Mouse (Mus musculus) CH12.LX (cell line): ENCODE data around the gene S100a14. TPM values are rescaled to one million over a fixed set of nuclear protein-coding genes. Genes with fewer than 3 reads are reported as not detected.

Source experiments
- DNase-seq: peaks from one replicate; pipeline ENCODE4 v3.0.0-alpha.2; 2013; ENCODE audit errors: extremely low read depth
- H3K27ac ChIP-seq: 2 replicates; pipeline ENCODE4 v1.5.1; 2012; ENCODE audit warnings: low read depth, mild to moderate bottlenecking, control low read depth, moderate library complexity; ENCODE audit not compliant: insufficient read depth
- H3K27me3 ChIP-seq: replicated peaks from 2 replicates; pipeline ENCODE3; 2012; ENCODE audit warnings: inconsistent platforms
- H3K36me3 ChIP-seq, 2 experiments: replicated peaks in 1 of 2; 2 replicates each; pipeline versions ENCODE3 to v1.6.1; 2012; ENCODE audit warnings: inconsistent platforms in 1 of 2, low read length in 1 of 2, mild to moderate bottlenecking in 1 of 2, mixed read lengths in 1 of 2, moderate library complexity in 1 of 2; ENCODE audit not compliant: control insufficient read depth in 1 of 2, insufficient read depth in 1 of 2
- H3K4me1 ChIP-seq, 2 experiments: 2 replicates each; pipeline ENCODE4 v1.6.1; 2012; ENCODE audit warnings: inconsistent platforms in 1 of 2, moderate library complexity in 1 of 2; ENCODE audit not compliant: insufficient read depth in 2 of 2, control insufficient read depth in 1 of 2
- H3K4me2 ChIP-seq: 2 replicates; pipeline ENCODE4 v1.6.1; 2012; ENCODE audit warnings: low read depth, mild to moderate bottlenecking, control low read depth; ENCODE audit not compliant: poor library complexity, insufficient read depth, severe bottlenecking
- H3K4me3 ChIP-seq, 3 experiments: fragments of 150-350 bp in 1 of 3; sonication (generic) in 1 of 3; replicated peaks in 1 of 3; 2 replicates each; pipeline versions ENCODE3 to v1.5.1; 2011 to 2012; ENCODE audit warnings: low read depth in 2 of 3, low read length in 2 of 3, mild to moderate bottlenecking in 2 of 3, moderate library complexity in 2 of 3, control low read depth in 1 of 3, improper control_type of control experiment in 1 of 3, inconsistent platforms in 1 of 3, mixed read lengths in 1 of 3; ENCODE audit not compliant: poor library complexity in 1 of 3
- H3K79me2 ChIP-seq: replicated peaks from 2 replicates; pipeline ENCODE4 v1.6.1; 2012; ENCODE audit warnings: mild to moderate bottlenecking, moderate library complexity; ENCODE audit not compliant: control insufficient read depth, poor library complexity, insufficient read depth, severe bottlenecking; ENCODE audit errors: extremely low read depth
- H3K9ac ChIP-seq: 2 replicates; pipeline ENCODE4 v1.6.1; 2012; ENCODE audit warnings: low read depth, mild to moderate bottlenecking, control low read depth, moderate library complexity; ENCODE audit not compliant: insufficient read depth
- H3K9me3 ChIP-seq: replicated peaks from 2 replicates; pipeline ENCODE3; 2012; ENCODE audit warnings: low read length, inconsistent platforms, mixed read lengths
- BHLHE40 ChIP-seq: IDR thresholded peaks from 2 replicates; pipeline ENCODE4 v1.6.1; 2011; ENCODE audit warnings: mild to moderate bottlenecking, low read depth, low read length, improper control_type of control experiment
- CHD1 ChIP-seq: IDR thresholded peaks from 2 replicates; pipeline ENCODE4 v1.6.1; 2012; ENCODE audit warnings: low read depth, low read length, improper control_type of control experiment, inconsistent platforms
- CHD2 ChIP-seq: IDR thresholded peaks from 2 replicates; pipeline ENCODE4 v1.6.1; 2011; ENCODE audit warnings: low read length, improper control_type of control experiment
- ELF1 ChIP-seq: IDR thresholded peaks from 2 replicates; pipeline ENCODE4 v1.6.1; 2014; ENCODE audit warnings: low read depth, mild to moderate bottlenecking, inconsistent platforms, low read length, improper control_type of control experiment
- EP300 ChIP-seq: IDR thresholded peaks from 2 replicates; pipeline ENCODE4 v1.6.1; 2011; ENCODE audit warnings: low read length, improper control_type of control experiment
- ETS1 ChIP-seq: conservative IDR thresholded peaks from 2 replicates; pipeline ENCODE4 v1.6.1; 2012; ENCODE audit warnings: low read depth, mild to moderate bottlenecking, inconsistent platforms, low read length, improper control_type of control experiment, moderate library complexity
- GABPA ChIP-seq: IDR thresholded peaks from 2 replicates; pipeline ENCODE4 v1.6.1; 2012; ENCODE audit warnings: low read depth, low read length, improper control_type of control experiment, inconsistent platforms; ENCODE audit not compliant: insufficient replicate concordance
- HCFC1 ChIP-seq: IDR thresholded peaks from 2 replicates; pipeline ENCODE4 v1.6.1; 2012; ENCODE audit warnings: low read depth, mild to moderate bottlenecking, inconsistent platforms, low read length, improper control_type of control experiment
- JUN ChIP-seq: IDR thresholded peaks from 2 replicates; pipeline ENCODE4 v1.6.1; 2011; ENCODE audit warnings: low read depth, mild to moderate bottlenecking, low read length, improper control_type of control experiment, moderate library complexity; ENCODE audit not compliant: insufficient read depth
- KAT2A ChIP-seq: IDR thresholded peaks from 2 replicates; pipeline ENCODE4 v1.6.1; 2012; ENCODE audit warnings: low read length, improper control_type of control experiment, inconsistent platforms; ENCODE audit not compliant: insufficient replicate concordance
- MAX ChIP-seq: IDR thresholded peaks from 2 replicates; pipeline ENCODE4 v1.6.1; 2011; ENCODE audit warnings: low read length, improper control_type of control experiment
- MAZ ChIP-seq: IDR thresholded peaks from 2 replicates; pipeline ENCODE4 v1.6.1; 2012; ENCODE audit warnings: low read depth, mild to moderate bottlenecking, inconsistent platforms, low read length, improper control_type of control experiment, moderate library complexity
- RCOR1 ChIP-seq: conservative IDR thresholded peaks from 2 replicates; pipeline ENCODE4 v1.6.1; 2012; ENCODE audit warnings: low read depth, mild to moderate bottlenecking, inconsistent platforms, low read length, improper control_type of control experiment
- SIN3A ChIP-seq: IDR thresholded peaks from 2 replicates; pipeline ENCODE4 v1.6.1; 2012; ENCODE audit warnings: low read length, improper control_type of control experiment, inconsistent platforms
- SMC3 ChIP-seq: IDR thresholded peaks from 2 replicates; pipeline ENCODE4 v1.6.1; 2011; ENCODE audit warnings: low read depth, low read length, improper control_type of control experiment
- USF1 ChIP-seq: IDR thresholded peaks from 2 replicates; pipeline ENCODE4 v1.6.1; 2014; ENCODE audit warnings: low read depth, mild to moderate bottlenecking, inconsistent platforms, low read length, improper control_type of control experiment
- ZKSCAN1 ChIP-seq: IDR thresholded peaks from 2 replicates; pipeline ENCODE4 v1.6.1; 2012; ENCODE audit warnings: low read depth, inconsistent platforms, low read length, improper control_type of control experiment, borderline replicate concordance
- ZNF384 ChIP-seq: IDR thresholded peaks from 2 replicates; pipeline ENCODE4 v1.6.1; 2012; ENCODE audit warnings: low read depth, low read length, improper control_type of control experiment, inconsistent platforms
- dilution Hi-C: fragments of 300-500 bp; cut with MboI; formaldehyde crosslinking; loops from 2 replicates; pipeline ENCODE4 v1.14.3; 2020; ENCODE audit warnings: low sequenced_read_pairs; ENCODE audit not compliant: extremely low pct_unique_long_range_greater_than_20kb, extremely low pct_ligation_motif_present
- in situ Hi-C: fragments of 300-500 bp; cut with MboI; formaldehyde crosslinking; loops from 3 replicates; pipeline ENCODE4 v1.14.3; 2019; ENCODE audit warnings: low sequenced_read_pairs, low pct_ligation_motif_present, low pct_unique_long_range_greater_than_20kb, mixed read lengths
- polyA plus RNA-seq: library from polyadenylated mRNA; unstranded; fragments of >175 nt; gene quantifications from 2 replicates; pipeline ENCODE4 v1.2.1, GENCODE M21; 2012; ENCODE audit warnings: low read depth; ENCODE audit not compliant: insufficient read length
- total RNA-seq, 2 experiments: library from RNA; depleted of rRNA; stranded (reverse); fragments of 300-350 nt in 1 of 2; fragments of >200 nt in 1 of 2; gene quantifications; 2 replicates each; pipeline ENCODE4 v1.2.3; 2012 to 2014

S100a14 gene
- total and polyA plus RNA-seq, 3 experiments = not detected

DNA sequence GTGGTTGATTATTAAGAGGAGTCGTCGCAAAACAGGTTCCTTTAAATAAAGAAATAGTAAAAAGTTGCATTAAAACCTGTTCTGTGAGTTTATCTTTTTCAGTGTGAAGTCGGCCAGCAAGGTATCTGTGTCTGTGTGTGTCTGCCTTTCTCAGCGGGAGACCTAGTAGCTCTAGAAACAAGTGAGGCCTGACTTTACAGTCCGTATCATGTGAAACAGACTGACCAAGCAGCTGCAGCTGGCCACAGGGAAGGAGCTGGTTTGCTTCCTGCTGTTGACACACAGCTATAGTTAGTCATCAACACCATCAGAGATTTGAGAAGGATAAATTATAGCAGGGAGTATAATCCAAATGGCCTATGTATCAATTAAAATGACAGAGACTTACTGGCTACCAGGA lies 5.1 kb downstream of the S100a14 start:
- no peaks in the 10 kb centered on the region for H3K9me3 ChIP-seq
- H3K36me3 ChIP-seq = no peaks in the 10 kb centered on the region

DNA sequence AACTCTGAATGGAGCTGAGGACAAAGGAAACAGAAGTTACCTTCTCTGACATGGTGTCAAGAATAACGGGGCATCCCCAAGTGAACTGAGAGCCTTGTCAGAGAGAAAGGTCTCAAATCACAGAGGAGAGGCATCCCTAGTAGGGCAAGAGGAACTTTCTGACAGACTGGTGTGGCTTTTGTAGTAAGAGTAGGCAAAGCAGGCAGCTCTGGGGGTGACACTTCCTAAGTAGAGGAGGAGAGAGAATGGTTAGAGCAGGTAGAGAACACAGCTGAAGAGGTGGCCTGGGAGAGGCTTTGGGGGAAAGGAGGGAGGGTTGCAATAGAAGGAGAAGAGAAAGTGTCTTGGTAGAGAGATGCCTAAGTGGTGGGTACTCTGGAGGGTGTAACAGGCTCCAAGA lies 8.8 kb downstream of the S100a14 start:
- peaks cover 0 to 9% of the 10 kb centered on the region in 2 experiments; a peak in 2 of 4 replicates for H3K4me1 ChIP-seq
- no peak for TF ChIP-seq GABPA
- H3K27me3 ChIP-seq = peaks cover 24% of the 10 kb centered on the region
- no peaks in the 10 kb centered on the region for H3K9me3 ChIP-seq
- no peaks in the 10 kb centered on the region for H3K79me2 ChIP-seq
- no peak for DNase-seq
- H3K9ac ChIP-seq = no peak overlapping the region
- no peaks in the 10 kb centered on the region for H3K36me3 ChIP-seq
- in situ Hi-C loops = no loop called here
- no peak overlapping the region for H3K4me2 ChIP-seq
- dilution Hi-C loops = no loop called here
- no peak overlapping the region for H3K4me3 ChIP-seq
- no peak overlapping the region for H3K27ac ChIP-seq

More for the DNA sequence above, 5.1 kb downstream of the S100a14 start:
- Histone ChIP-seq H3K79me2 (no peaks in the 10 kb centered on the region), H3K27ac (no peak overlapping the region), H3K4me2 (no peak overlapping the region), H3K4me1 (peaks cover 0 to 9% of the 10 kb centered on the region in 2 experiments; a peak in 2 of 4 replicates), H3K9ac (no peak overlapping the region), H3K27me3 (peaks cover 6% of the 10 kb centered on the region), H3K4me3 (no peak overlapping the region)
- in situ Hi-C loops (no loop called here), dilution Hi-C loops (no loop called here)
- no peak for DNase-seq
- TF ChIP-seq RCOR1 (no peak), HCFC1 (no peak), JUN (no peak), MAX (no peak), ZKSCAN1 (no peak), SIN3A (no peak), EP300 (no peak), MAZ (no peak), USF1 (no peak), ZNF384 (no peak), ELF1 (no peak), SMC3 (no peak), KAT2A (no peak), CHD1 (no peak), CHD2 (no peak), ETS1 (no peak), BHLHE40 (no peak)
- TF ChIP-seq, all 38 proteins: peak for 0
